Mouse (Mus musculus) mature B cell (primary cell): ENCODE measurements around the gene Zfp30.

Source experiments
- in situ Hi-C: fragments of 300-500 bp; cut with MboI; formaldehyde crosslinking; loops from 2 replicates; pipeline ENCODE4 v1.14.3; 2019

Zfp30 gene

GRCm38 (mm10) chr7:29783871-29784551 lies at the start of gene Zfp30:
TSS of gene Zfp30 (plus strand) at chr7:29783998.
- in situ Hi-C loops: no loop called here

GRCm38 (mm10) chr7:29742258-29742657 lies 41.5 kb upstream of the Zfp30 start:
- in situ Hi-C loops: no loop called here

GRCm38 (mm10) chr7:29760476-29760875 lies 23.3 kb upstream of the Zfp30 start:
- in situ Hi-C loops: loop anchor here (25.0 kb wide), 1 partner anchor 1452 kb away; no protein-coding TSS in a partner anchor

GRCm38 (mm10) chr7:29764702-29765101 lies 19.1 kb upstream of the Zfp30 start:
- in situ Hi-C loops: loop anchor here (25.0 kb wide), 1 partner anchor 1448 kb away; no protein-coding TSS in a partner anchor

- in situ Hi-C loops: loop anchor here (25.0 kb wide), 1 partner anchor 1445 kb away; no protein-coding TSS in a partner anchor
Observed at GRCm38 (mm10) chr7:29767058-29767686, 16.6 kb upstream of the Zfp30 start.

GRCm38 (mm10) chr7:29768090-29768900 lies 15.5 kb upstream of the Zfp30 start, which contains the start of gene Zfp84:
TSS of gene Zfp84 (plus strand) at chr7:29768552.
- in situ Hi-C loops: loop anchor here (25.0 kb wide), 1 partner anchor 1444 kb away; no protein-coding TSS in a partner anchor

GRCm38 (mm10) chr7:29768980-29769379 lies 14.8 kb upstream of the Zfp30 start:
- in situ Hi-C loops: loop anchor here (25.0 kb wide), 1 partner anchor 1443 kb away; no protein-coding TSS in a partner anchor

GRCm38 (mm10) chr7:29773503-29773902 lies 10.3 kb upstream of the Zfp30 start:
- in situ Hi-C loops: loop anchor here (25.0 kb wide), 1 partner anchor 1439 kb away; no protein-coding TSS in a partner anchor

- in situ Hi-C loops: loop anchor here (25.0 kb wide), 1 partner anchor 1438 kb away; no protein-coding TSS in a partner anchor
Observed at GRCm38 (mm10) chr7:29774371-29774770, 9.4 kb upstream of the Zfp30 start.

GRCm38 (mm10) chr7:29776568-29776967 lies 7.2 kb upstream of the Zfp30 start:
- in situ Hi-C loops: no loop called here

GRCm38 (mm10) chr7:29777372-29777771 lies 6.4 kb upstream of the Zfp30 start:
- in situ Hi-C loops: no loop called here

GRCm38 (mm10) chr7:29785023-29785422 lies 1.2 kb downstream of the Zfp30 start:
- in situ Hi-C loops: no loop called here

GRCm38 (mm10) chr7:29785888-29786287 lies 2.1 kb downstream of the Zfp30 start:
- in situ Hi-C loops: no loop called here

GRCm38 (mm10) chr7:29792906-29793305 lies 9.1 kb downstream of the Zfp30 start:
- in situ Hi-C loops: no loop called here

- in situ Hi-C loops: no loop called here
Observed at GRCm38 (mm10) chr7:29807046-29807445, 23.2 kb downstream of the Zfp30 start.

GRCm38 (mm10) chr7:29812244-29812643 lies 28.4 kb downstream of the Zfp30 start:
- in situ Hi-C loops: no loop called here

GRCm38 (mm10) chr7:29814381-29814780 lies 30.6 kb downstream of the Zfp30 start:
- in situ Hi-C loops: no loop called here

GRCm38 (mm10) chr7:29815061-29815784 lies 31.4 kb downstream of the Zfp30 start:
- in situ Hi-C loops: no loop called here

GRCm38 (mm10) chr7:29815910-29816429 lies 32.2 kb downstream of the Zfp30 start, which contains the start of gene Zfp790:
TSS of gene Zfp790 (plus strand) at chr7:29816114.
- in situ Hi-C loops: no loop called here

- in situ Hi-C loops: no loop called here
Observed at GRCm38 (mm10) chr7:29818619-29819254, 34.9 kb downstream of the Zfp30 start.

GRCm38 (mm10) chr7:29828001-29828400 lies 44.2 kb downstream of the Zfp30 start:
- in situ Hi-C loops: no loop called here
